Mouse (Mus musculus) heart, postnatal 0 days (tissue): Measurements from ENCODE around the gene Fpgs.

Experiments used
- CTCF ChIP-seq: IDR thresholded peaks from 2 replicates; pipeline ENCODE4 v1.5.1; 2016; ENCODE audit warnings: antibody characterized with exemption, control low read depth, low read depth
- EP300 ChIP-seq: IDR thresholded peaks from 2 replicates; pipeline ENCODE4 v1.6.1; 2016; ENCODE audit warnings: antibody characterized with exemption, low read depth

DNA sequence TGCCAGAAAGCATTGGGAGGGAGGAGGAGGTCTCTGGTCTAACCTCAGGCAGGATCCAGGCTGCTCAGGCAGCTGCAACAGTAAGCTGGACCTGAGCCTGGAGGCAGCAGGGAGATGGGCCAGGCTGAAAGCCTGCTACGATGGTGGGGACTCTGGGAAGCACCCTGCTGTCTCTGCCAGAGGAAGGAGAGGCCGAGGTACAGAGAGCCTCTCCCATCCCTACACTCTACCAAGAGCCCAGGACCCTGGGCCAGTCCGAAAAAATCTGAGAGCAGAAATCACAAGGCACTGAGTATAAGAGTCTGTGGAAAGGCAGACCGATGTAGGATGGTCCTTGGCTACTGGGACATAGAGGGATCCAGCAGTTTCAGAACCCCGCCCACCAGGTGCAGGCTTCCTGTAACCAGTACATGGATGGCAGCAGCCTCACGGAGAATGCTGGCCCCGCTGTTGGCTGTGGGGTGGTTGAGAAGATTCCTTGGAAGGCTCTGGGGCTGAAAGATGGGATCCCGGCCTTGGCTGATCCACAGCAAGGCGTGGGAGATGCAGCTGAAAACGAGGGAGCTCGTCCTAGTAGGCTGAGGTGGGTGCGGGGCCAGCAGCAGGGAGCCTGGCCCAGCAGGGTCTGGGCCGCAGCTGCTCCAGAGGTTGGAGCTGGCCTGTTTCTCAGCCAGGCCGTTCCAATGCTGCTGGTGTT lies 21.1 kb downstream of the Fpgs start:
- no peak for TF ChIP-seq EP300
- no peak for TF ChIP-seq CTCF
